Mouse (Mus musculus): ENCODE results near the gene Gm28048. TPM values are rescaled to one million over a fixed set of nuclear protein-coding genes. Genes with fewer than 3 reads are reported as not detected.
A peak's percentile ranks its signal among the peaks of the same experiment; 100 is the strongest.

Gm28048 gene
- polyA plus RNA-seq, 1 experiment from 2014 or later = 31.7 TPM

- H3K27ac ChIP-seq = no peak overlapping the region
- H3K4me3 ChIP-seq (ENCODE audit: inconsistent target) = no peak overlapping the region
- H3K79me2 ChIP-seq (ENCODE audit: inconsistent target) = no peaks in the 10 kb centered on the region
- 73% methylated on average over 4 of the region's 4 CpGs for WGBS (ENCODE audit: missing documents)
- no peaks in the 10 kb centered on the region for H3K36me3 ChIP-seq (ENCODE audit: inconsistent target)
Observed at GRCm38 (mm10) chr11:22879645-22880044, 102.2 kb downstream of the Gm28048 start.

GRCm38 (mm10) chr11:22876680-22877330, 105.1 kb downstream of the Gm28048 start:
- H3K4me3 ChIP-seq (ENCODE audit: inconsistent target) = no peak overlapping the region
- no peaks in the 10 kb centered on the region for H3K36me3 ChIP-seq (ENCODE audit: inconsistent target)
- no peaks in the 10 kb centered on the region for H3K79me2 ChIP-seq (ENCODE audit: inconsistent target)
- 100% methylated on average over 3 of the region's 3 CpGs for WGBS (ENCODE audit: missing documents)
- no peak overlapping the region for H3K27ac ChIP-seq

GRCm38 (mm10) chr11:22875279-22875678, 106.6 kb downstream of the Gm28048 start:
- H3K79me2 ChIP-seq (ENCODE audit: inconsistent target) = no peaks in the 10 kb centered on the region
- H3K36me3 ChIP-seq (ENCODE audit: inconsistent target) = no peaks in the 10 kb centered on the region
- no peak overlapping the region for H3K27ac ChIP-seq
- H3K4me3 ChIP-seq (ENCODE audit: inconsistent target) = no peak overlapping the region
- 88% methylated on average over 4 of the region's 4 CpGs for WGBS (ENCODE audit: missing documents)

- H3K4me3 ChIP-seq (ENCODE audit: inconsistent target) = no peak overlapping the region
- WGBS (ENCODE audit: missing documents) = 95% methylated on average over 6 of the region's 6 CpGs
- no peak overlapping the region for H3K27ac ChIP-seq
- H3K36me3 ChIP-seq (ENCODE audit: inconsistent target) = no peaks in the 10 kb centered on the region
- no peaks in the 10 kb centered on the region for H3K79me2 ChIP-seq (ENCODE audit: inconsistent target)
Observed at GRCm38 (mm10) chr11:22874747-22875146, 107.1 kb downstream of the Gm28048 start.

- Histone ChIP-seq H3K36me3 (ENCODE audit: inconsistent target) (no peaks in the 10 kb centered on the region), H3K79me2 (ENCODE audit: inconsistent target) (no peaks in the 10 kb centered on the region), H3K4me3 (ENCODE audit: inconsistent target) (no peak overlapping the region), H3K27ac (peak overlapping the region; percentile 87)
- 43% methylated on average over 4 of the region's 4 CpGs for WGBS (ENCODE audit: missing documents)
Observed at GRCm38 (mm10) chr11:22873383-22873782, 108.5 kb downstream of the Gm28048 start.

GRCm38 (mm10) chr11:22872307-22872680, 109.6 kb downstream of the Gm28048 start:
- Histone ChIP-seq H3K36me3 (ENCODE audit: inconsistent target) (no peaks in the 10 kb centered on the region), H3K27ac (peak overlapping the region; percentile 87), H3K79me2 (ENCODE audit: inconsistent target) (no peaks in the 10 kb centered on the region), H3K4me3 (ENCODE audit: inconsistent target) (peak overlapping the region; percentile 22)
- WGBS (ENCODE audit: missing documents) = 6% methylated on average over 4 of the region's 4 CpGs

- H3K4me3 ChIP-seq (ENCODE audit: inconsistent target) = peak overlapping the region; percentile 22
- H3K27ac ChIP-seq = peak overlapping the region; percentile 87
- 3% methylated on average over 7 of the region's 7 CpGs for WGBS (ENCODE audit: missing documents)
- no peaks in the 10 kb centered on the region for H3K79me2 ChIP-seq (ENCODE audit: inconsistent target)
- H3K36me3 ChIP-seq (ENCODE audit: inconsistent target) = no peaks in the 10 kb centered on the region
Observed at GRCm38 (mm10) chr11:22871628-22872306, 110.1 kb downstream of the Gm28048 start.

- H3K27ac ChIP-seq = no peak overlapping the region
- H3K4me3 ChIP-seq (ENCODE audit: inconsistent target) = no peak overlapping the region
- no peaks in the 10 kb centered on the region for H3K79me2 ChIP-seq (ENCODE audit: inconsistent target)
- H3K36me3 ChIP-seq (ENCODE audit: inconsistent target) = no peaks in the 10 kb centered on the region
- 65% methylated on average over 8 of the region's 8 CpGs for WGBS (ENCODE audit: missing documents)
Observed at GRCm38 (mm10) chr11:22868582-22868981, 113.3 kb downstream of the Gm28048 start.

GRCm38 (mm10) chr11:22867691-22868090, 114.2 kb downstream of the Gm28048 start:
- Histone ChIP-seq H3K79me2 (ENCODE audit: inconsistent target) (no peaks in the 10 kb centered on the region), H3K27ac (no peak overlapping the region), H3K4me3 (ENCODE audit: inconsistent target) (no peak overlapping the region), H3K36me3 (ENCODE audit: inconsistent target) (no peaks in the 10 kb centered on the region)
- WGBS (ENCODE audit: missing documents) = 92% methylated on average over 5 of the region's 5 CpGs

GRCm38 (mm10) chr11:22865635-22866246, 116.1 kb downstream of the Gm28048 start:
- WGBS (ENCODE audit: missing documents) = 71% methylated on average over 6 of the region's 7 CpGs
- H3K27ac ChIP-seq = no peak overlapping the region

GRCm38 (mm10) chr11:22864305-22865060, 117.4 kb downstream of the Gm28048 start:
- Histone ChIP-seq H3K79me2 (ENCODE audit: inconsistent target) (peaks cover 5% of the 10 kb centered on the region; the same call in 1 of the 2 replicates), H3K4me3 (ENCODE audit: inconsistent target) (no peak overlapping the region), H3K36me3 (ENCODE audit: inconsistent target) (no peaks in the 10 kb centered on the region), H3K27ac (no peak overlapping the region)
- 76% methylated on average over 8 of the region's 8 CpGs for WGBS (ENCODE audit: missing documents)

More at GRCm38 (mm10) chr11:22865635-22866246, 116.1 kb downstream of the Gm28048 start:
- Histone ChIP-seq H3K36me3 (ENCODE audit: inconsistent target) (no peaks in the 10 kb centered on the region), H3K79me2 (ENCODE audit: inconsistent target) (peaks cover 1% of the 10 kb centered on the region; the same call in 1 of the 2 replicates), H3K4me3 (ENCODE audit: inconsistent target) (no peak overlapping the region)

GRCm38 (mm10) chr11:22863581-22863980, 118.3 kb downstream of the Gm28048 start:
- WGBS (ENCODE audit: missing documents) = 79% methylated on average over 4 of the region's 4 CpGs
- Histone ChIP-seq H3K36me3 (ENCODE audit: inconsistent target) (no peaks in the 10 kb centered on the region), H3K79me2 (ENCODE audit: inconsistent target) (peaks cover 12% of the 10 kb centered on the region), H3K27ac (no peak overlapping the region), H3K4me3 (ENCODE audit: inconsistent target) (no peak overlapping the region)

GRCm38 (mm10) chr11:22861315-22861714, 120.6 kb downstream of the Gm28048 start:
- Histone ChIP-seq H3K79me2 (ENCODE audit: inconsistent target) (peaks cover 35% of the 10 kb centered on the region), H3K4me3 (ENCODE audit: inconsistent target) (peak overlapping the region; percentile 64; the same call in 1 of the 2 replicates), H3K27ac (no peak overlapping the region), H3K36me3 (ENCODE audit: inconsistent target) (no peaks in the 10 kb centered on the region)
- 94% methylated on average over 4 of the region's 4 CpGs for WGBS (ENCODE audit: missing documents)

- 13% methylated on average over 41 of the region's 41 CpGs for WGBS (ENCODE audit: missing documents)
- peak within 1 kb of the TSS; percentile 96 for H3K27ac ChIP-seq
- H3K36me3 ChIP-seq (ENCODE audit: inconsistent target) = no peaks in the 10 kb centered on the region
- peaks cover 42% of the 10 kb centered on the region for H3K79me2 ChIP-seq (ENCODE audit: inconsistent target)
- H3K4me3 ChIP-seq (ENCODE audit: inconsistent target) = peak within 1 kb of the TSS; percentile 64
Observed at GRCm38 (mm10) chr11:22860335-22861227, 121.3 kb downstream of the Gm28048 start, which contains the start of gene B3gnt2. Gene B3gnt2 (minus strand): TSS chr11:22860961.

All from macrophage (primary cell).